Mouse (Mus musculus): ENCODE results near the gene Osgin1.

DNA sequence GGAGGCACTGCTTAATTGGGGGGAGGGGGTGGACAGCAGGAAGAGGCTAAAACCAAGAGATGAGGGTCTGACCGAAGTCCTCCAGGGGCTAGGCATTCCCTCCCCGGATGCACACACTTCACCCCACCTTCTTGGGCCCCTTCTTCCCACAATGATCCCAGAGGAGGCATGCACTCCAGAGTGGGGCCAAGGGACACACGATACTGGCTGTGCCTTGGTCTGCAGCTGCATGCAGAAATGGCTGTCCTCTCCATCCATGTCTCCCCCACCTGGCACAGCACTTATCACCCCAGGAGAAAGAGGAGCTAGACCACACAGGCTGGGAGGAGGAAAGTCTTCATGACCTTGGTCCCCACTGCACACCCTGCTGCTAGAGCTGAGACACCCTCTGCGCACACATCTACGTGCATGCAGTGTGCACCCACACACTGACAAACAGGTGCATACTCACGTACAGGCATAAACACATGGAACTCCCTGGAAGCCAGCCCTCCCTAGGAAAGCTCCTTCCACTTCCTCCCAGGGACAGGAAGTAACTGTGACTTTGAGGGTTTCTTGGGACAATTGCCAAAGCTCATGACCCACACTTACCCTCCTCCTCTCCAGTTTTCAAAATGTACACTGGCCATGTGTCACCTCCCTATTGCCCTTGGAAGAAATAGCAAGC is 7.7 kb upstream of the Osgin1 start:
- no peak for TF ChIP-seq CTCF (IDR thresholded peaks at IDR 0.05; ENCODE audit: low read depth)
- TF ChIP-seq EP300 (IDR thresholded peaks at IDR 0.05; ENCODE audit: low read depth) = no peak
